Mouse (Mus musculus) heart, adult 2 months (tissue): ENCODE measurements around the gene 2700097O09Rik. TPM values are rescaled to one million over a fixed set of nuclear protein-coding genes. Genes with fewer than 3 reads are reported as not detected.

Experiments used
- DNase-seq, 2 experiments: peaks; one replicate each; pipeline ENCODE4 v3.0.0; 2021
- H3K27ac ChIP-seq: fragments of 200-600 bp; 2 replicates; pipeline ENCODE4 v1.8.1; 2022
- H3K27me3 ChIP-seq: fragments of 200-500 bp; 2 replicates; pipeline ENCODE4 v1.6.1; 2012; ENCODE audit warnings: mild to moderate bottlenecking, low read length, inconsistent platforms, mixed read lengths; ENCODE audit not compliant: control insufficient read depth, insufficient read depth
- H3K36me3 ChIP-seq: fragments of 200-500 bp; 2 replicates; pipeline ENCODE4 v1.6.1; 2012; ENCODE audit warnings: low read length, inconsistent platforms; ENCODE audit not compliant: control insufficient read depth, insufficient read depth
- H3K4me1 ChIP-seq: fragments of 200-500 bp; 2 replicates; pipeline ENCODE4 v1.6.1; 2011; ENCODE audit warnings: low read length; ENCODE audit not compliant: control insufficient read depth, insufficient read depth
- H3K4me3 ChIP-seq: fragments of 200-600 bp; 2 replicates; pipeline ENCODE4 v1.8.1; 2022
- H3K79me2 ChIP-seq: fragments of 200-500 bp; replicated peaks from 2 replicates; pipeline ENCODE4 v1.6.1; 2012; ENCODE audit warnings: mild to moderate bottlenecking, inconsistent platforms, low read length, moderate library complexity, mixed read lengths; ENCODE audit not compliant: control insufficient read depth, insufficient read depth
- H3K9ac ChIP-seq: fragments of 200-500 bp; 2 replicates; pipeline ENCODE4 v1.6.1; 2012; ENCODE audit warnings: low read depth, mild to moderate bottlenecking, control low read depth, inconsistent platforms, low read length, mixed read lengths
- CTCF ChIP-seq: fragments of 200-600 bp; IDR thresholded peaks from 2 replicates; pipeline ENCODE4 v1.8.1; 2022; ENCODE audit warnings: antibody characterized with exemption, mild to moderate bottlenecking, moderate library complexity
- EP300 ChIP-seq: fragments of 200-500 bp; IDR thresholded peaks from 2 replicates; pipeline ENCODE4 v1.6.1; 2011; ENCODE audit warnings: low read depth, low read length, control low read depth; ENCODE audit not compliant: insufficient read depth
- POLR2A ChIP-seq: fragments of 200-500 bp; IDR thresholded peaks from 2 replicates; pipeline ENCODE4 v1.6.1; 2011; ENCODE audit warnings: mild to moderate bottlenecking, low read depth, low read length, control low read depth; ENCODE audit not compliant: insufficient read depth
- WGBS: fragments of 180-500 bp; shearing (Covaris S2); methylation state at CpG from one replicate; pipeline ENCODE4 v1.1.7; 2018; 5-methylcytosine and 5-hydroxymethylcytosine counted together
- intact Hi-C: fragments of 180-260 bp; cut with DNase I; formaldehyde crosslinking; loops from one replicate; pipeline ENCODE4 v1.15.1; 2025
- polyA plus RNA-seq: library from polyadenylated mRNA; depleted of rRNA; stranded (reverse); fragments of >200 nt; gene quantifications from 2 replicates; pipeline ENCODE4 v1.2.3, GENCODE M21; 2012
- total RNA-seq, 2 experiments: library from RNA; stranded (reverse); gene quantifications; 2 replicates each; pipeline ENCODE4 v1.2.3; 2021

The 2700097O09Rik gene
- total and polyA plus RNA-seq, 3 experiments, result 7.7 to 9.3 (median 8.0) TPM

GRCm38 (mm10) chr12:55075296-55075695 lies 4.6 kb downstream of the 2700097O09Rik start:
- no peaks in the 10 kb centered on the region for H3K36me3 ChIP-seq
- H3K79me2 ChIP-seq, result peaks cover 2% of the 10 kb centered on the region; the same call in 1 of the 2 replicates
- H3K4me3 ChIP-seq, result no peak overlapping the region
- intact Hi-C loops, result no loop called here
- no peaks in the 10 kb centered on the region; the same call in none of the 2 replicates for H3K4me1 ChIP-seq
- DNase-seq, result no peak
- no peak overlapping the region for H3K9ac ChIP-seq
- no peak for TF ChIP-seq EP300
- no peak for TF ChIP-seq CTCF
- no peak for TF ChIP-seq POLR2A
- H3K27me3 ChIP-seq, result no peaks in the 10 kb centered on the region
- 87% methylated on average over 2 of the region's 2 CpGs for WGBS
- H3K27ac ChIP-seq, result no peak overlapping the region

- TF ChIP-seq EP300 (no peak), CTCF (no peak), POLR2A (no peak)
- 68% methylated on average over 7 of the region's 7 CpGs for WGBS
- no peak overlapping the region for H3K9ac ChIP-seq
Observed at GRCm38 (mm10) chr12:55073686-55074085, 6.2 kb downstream of the 2700097O09Rik start.

GRCm38 (mm10) chr12:55072495-55072894 lies 7.4 kb downstream of the 2700097O09Rik start:
- H3K9ac ChIP-seq, result no peak overlapping the region
- no peaks in the 10 kb centered on the region; the same call in none of the 2 replicates for H3K4me1 ChIP-seq
- no peaks in the 10 kb centered on the region for H3K27me3 ChIP-seq
- H3K27ac ChIP-seq, result no peak overlapping the region
- no peak for DNase-seq
- WGBS, result 71% methylated on average over 4 of the region's 4 CpGs
- H3K79me2 ChIP-seq, result no peaks in the 10 kb centered on the region
- no peak overlapping the region for H3K4me3 ChIP-seq
- no peaks in the 10 kb centered on the region for H3K36me3 ChIP-seq
- TF ChIP-seq EP300, result no peak
- no peak for TF ChIP-seq POLR2A
- TF ChIP-seq CTCF, result no peak
- intact Hi-C loops, result no loop called here

More at GRCm38 (mm10) chr12:55073686-55074085, 6.2 kb downstream of the 2700097O09Rik start:
- Histone ChIP-seq H3K27me3 (no peaks in the 10 kb centered on the region), H3K79me2 (peaks cover 2% of the 10 kb centered on the region; the same call in 1 of the 2 replicates), H3K36me3 (no peaks in the 10 kb centered on the region), H3K4me1 (no peaks in the 10 kb centered on the region; the same call in none of the 2 replicates), H3K4me3 (no peak overlapping the region), H3K27ac (no peak overlapping the region)
- intact Hi-C loops, result no loop called here
- DNase-seq, result no peak

- peaks cover 4% of the 10 kb centered on the region; the same call in 1 of the 2 replicates for H3K4me1 ChIP-seq
- H3K36me3 ChIP-seq, result peaks cover 14% of the 10 kb centered on the region
- H3K27me3 ChIP-seq, result no peaks in the 10 kb centered on the region
- intact Hi-C loops, result no loop called here
- H3K27ac ChIP-seq, result no peak overlapping the region
- H3K79me2 ChIP-seq, result no peaks in the 10 kb centered on the region
- H3K4me3 ChIP-seq, result no peak overlapping the region
- 100% methylated on average over 1 of the region's 1 CpGs for WGBS
- DNase-seq, result no peak
- H3K9ac ChIP-seq, result no peak overlapping the region
- TF ChIP-seq EP300 (no peak), POLR2A (no peak), CTCF (no peak)
Observed at GRCm38 (mm10) chr12:55062141-55062540, 17.8 kb downstream of the 2700097O09Rik start.

GRCm38 (mm10) chr12:55061006-55061405 lies 18.9 kb downstream of the 2700097O09Rik start:
- TF ChIP-seq POLR2A (no peak), CTCF (no peak), EP300 (no peak)
- intact Hi-C loops, result no loop called here
- Histone ChIP-seq H3K9ac (no peak overlapping the region), H3K27me3 (no peaks in the 10 kb centered on the region), H3K36me3 (peaks cover 14% of the 10 kb centered on the region), H3K4me1 (peaks cover 4% of the 10 kb centered on the region; the same call in 1 of the 2 replicates), H3K4me3 (no peak overlapping the region), H3K79me2 (no peaks in the 10 kb centered on the region), H3K27ac (no peak overlapping the region)
- WGBS, result 79% methylated on average over 10 of the region's 10 CpGs
- DNase-seq, result no peak

GRCm38 (mm10) chr12:55060212-55060898 lies 19.6 kb downstream of the 2700097O09Rik start:
- WGBS, result 48% methylated on average over 6 of the region's 6 CpGs
- Histone ChIP-seq H3K9ac (no peak overlapping the region), H3K27ac (no peak overlapping the region; the same call in 1 of the 2 replicates), H3K27me3 (no peaks in the 10 kb centered on the region), H3K4me3 (no peak overlapping the region), H3K4me1 (peaks cover 4% of the 10 kb centered on the region; the same call in 1 of the 2 replicates), H3K79me2 (no peaks in the 10 kb centered on the region), H3K36me3 (peaks cover 14% of the 10 kb centered on the region)
- DNase-seq, result no peak
- intact Hi-C loops, result no loop called here
- no peak for TF ChIP-seq CTCF
- no peak for TF ChIP-seq POLR2A
- no peak for TF ChIP-seq EP300
